Mouse (Mus musculus) midbrain, postnatal 0 days (tissue): ENCODE results near the gene Mcrip1. TPM values are rescaled to one million over a fixed set of nuclear protein-coding genes. Genes with fewer than 3 reads are reported as not detected.

ENCODE experiments used
- ATAC-seq: fragments of 200-750 bp; cut with Nextera tagmentation; 2 replicates; pipeline ENCODE4 v1.8.0; 2017; ENCODE audit warnings: moderate number of reproducible peaks, mild to moderate bottlenecking, moderate TSS enrichment, moderate library complexity; ENCODE audit not compliant: low FRiP score
- DNase-seq: peaks from one replicate; pipeline ENCODE4 v3.0.0-alpha.2; 2015; ENCODE audit warnings: low spot score
- H3K27ac ChIP-seq: fragments of 300-500 bp; sonication (generic); 2 replicates; pipeline ENCODE4 v1.5.1; 2014; ENCODE audit warnings: low read depth, mild to moderate bottlenecking, low read length, mixed read lengths
- H3K27me3 ChIP-seq: fragments of 300-500 bp; sonication (generic); 2 replicates; pipeline ENCODE4 v1.6.1; 2014; ENCODE audit warnings: low read length, control low read depth, mixed read lengths; ENCODE audit not compliant: insufficient read depth
- H3K36me3 ChIP-seq: fragments of 300-500 bp; sonication (generic); 2 replicates; pipeline ENCODE4 v1.6.1; 2014; ENCODE audit warnings: low read length, control low read depth, mixed read lengths; ENCODE audit not compliant: insufficient read depth
- H3K4me1 ChIP-seq: fragments of 300-500 bp; sonication (generic); 2 replicates; pipeline ENCODE4 v1.6.1; 2014; ENCODE audit warnings: mild to moderate bottlenecking, control low read depth, antibody characterized with exemption, low read length, mixed read lengths; ENCODE audit not compliant: insufficient read depth
- H3K4me2 ChIP-seq: fragments of 300-500 bp; sonication (generic); 2 replicates; pipeline ENCODE4 v1.6.1; 2014; ENCODE audit warnings: low read depth, mild to moderate bottlenecking, low read length, mixed read lengths; ENCODE audit not compliant: poor library complexity, severe bottlenecking
- H3K4me3 ChIP-seq: fragments of 300-500 bp; sonication (generic); 2 replicates; pipeline ENCODE4 v1.5.1; 2014; ENCODE audit warnings: low read depth, mild to moderate bottlenecking, low read length, moderate library complexity
- H3K9ac ChIP-seq: fragments of 300-500 bp; sonication (generic); replicated peaks from 2 replicates; pipeline ENCODE4 v1.6.1; 2014; ENCODE audit warnings: mild to moderate bottlenecking, low read length, moderate library complexity, mixed read lengths; ENCODE audit not compliant: poor library complexity, severe bottlenecking
- H3K9me3 ChIP-seq: fragments of 300-500 bp; sonication (generic); 2 replicates; pipeline ENCODE4 v1.6.1; 2016; ENCODE audit warnings: low read length, control low read depth
- CTCF ChIP-seq: IDR thresholded peaks from 2 replicates; pipeline ENCODE4 v1.5.1; 2016; ENCODE audit warnings: antibody characterized with exemption, mild to moderate bottlenecking
- WGBS: fragments of 180-500 bp; shearing (Covaris S2); extraction: QIAGEN DNeasy Blood & Tissue Kit; methylation state at CpG from one replicate; pipeline ENCODE4 v1.1.7; 2014; 5-methylcytosine and 5-hydroxymethylcytosine counted together
- polyA plus RNA-seq: library from polyadenylated mRNA; unstranded; fragments of >200 nt; fragmentation: Nextera tagmentation; extraction: Ambion mirVana; gene quantifications from 2 replicates; pipeline ENCODE4 v1.2.1, GENCODE M21; 2015
- total RNA-seq: library from RNA; depleted of rRNA; stranded (reverse); fragments of >200 nt; gene quantifications from 2 replicates; pipeline ENCODE4 v1.2.3, GENCODE M21; 2014

Gene Mcrip1
- total and polyA plus RNA-seq, 2 experiments from 2014 or later = 138 to 243 TPM

DNA sequence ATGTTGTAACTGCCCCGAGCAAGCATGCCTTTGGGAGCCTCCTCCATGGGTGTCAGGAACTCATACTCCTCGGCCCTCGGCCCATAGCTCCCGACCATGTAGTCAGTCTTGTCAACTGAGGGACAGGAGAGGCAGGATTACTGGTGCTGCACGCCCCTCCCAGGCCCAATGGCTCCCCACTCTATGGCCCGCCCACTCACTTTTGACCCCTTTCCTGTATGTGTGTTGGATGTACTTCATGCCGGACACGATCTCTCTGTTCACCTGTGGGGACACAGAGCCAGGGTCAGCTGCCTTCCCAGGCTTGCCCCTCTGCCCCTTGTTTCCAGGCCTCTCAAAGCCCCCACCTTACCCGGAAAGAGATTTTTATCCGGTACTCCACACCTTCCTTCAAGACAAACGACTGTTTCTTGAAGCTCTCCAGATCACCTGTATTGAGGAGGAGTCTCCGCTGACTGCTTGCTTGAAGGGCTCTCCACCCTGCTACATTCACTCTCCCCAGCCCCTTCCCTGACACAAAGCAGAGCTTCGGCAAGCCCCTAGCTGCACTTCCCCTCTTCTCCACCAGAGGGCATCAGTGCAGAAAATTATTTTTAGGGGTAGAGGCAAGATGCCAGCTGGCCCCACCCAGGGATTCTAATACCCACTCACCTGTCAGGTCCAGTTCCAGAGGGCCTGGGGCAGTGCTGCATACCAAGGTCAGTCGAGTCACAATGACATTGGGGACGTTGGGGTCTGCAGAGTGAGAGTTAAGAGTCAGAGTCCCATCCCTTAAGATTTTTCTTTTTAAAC is 30.0 kb upstream of the Mcrip1 start:
- DNase-seq = peak; percentile 70
- peak overlapping the region; percentile 96 for H3K4me3 ChIP-seq
- no peak for ATAC-seq
- no peak overlapping the region for H3K9ac ChIP-seq
- TF ChIP-seq CTCF = peak; percentile 96
- no peaks in the 10 kb centered on the region for H3K27me3 ChIP-seq
- H3K9me3 ChIP-seq = no peaks in the 10 kb centered on the region
- WGBS = 62% methylated on average over 15 of the region's 15 CpGs
- peaks cover 5% of the 10 kb centered on the region for H3K4me1 ChIP-seq
- peak overlapping the region; percentile 96; the same call in 1 of the 2 replicates for H3K27ac ChIP-seq
- H3K36me3 ChIP-seq = peaks cover 26% of the 10 kb centered on the region
- peak overlapping the region; percentile 95 for H3K4me2 ChIP-seq

DNA sequence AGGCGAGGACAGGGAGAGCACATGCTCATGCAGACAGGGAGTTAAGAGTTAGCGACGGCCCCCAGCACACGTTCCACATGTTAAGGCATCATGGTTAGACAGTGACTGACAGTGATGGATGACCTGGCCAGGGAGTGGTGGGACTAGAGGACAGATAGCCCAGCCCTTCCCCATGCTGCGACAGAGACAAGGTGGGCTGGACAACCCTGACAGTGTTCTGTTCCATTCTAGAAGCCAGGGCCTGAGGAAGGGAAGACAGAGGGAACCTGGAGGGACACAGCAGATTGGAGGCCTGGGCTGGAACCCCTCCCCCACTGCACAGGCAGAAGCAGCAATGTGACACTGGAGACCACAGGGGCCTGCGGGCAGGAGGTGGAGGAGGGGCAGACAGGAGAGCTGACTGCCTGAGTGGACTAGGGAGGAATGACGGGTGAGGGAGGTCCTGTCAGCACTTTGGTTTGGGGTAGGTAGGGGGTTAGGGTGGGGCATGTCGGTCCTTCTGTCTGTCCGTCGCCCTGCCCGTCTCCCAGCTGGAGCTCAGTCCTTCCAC is 29.2 kb upstream of the Mcrip1 start:
- peaks cover 26% of the 10 kb centered on the region for H3K36me3 ChIP-seq
- DNase-seq = no peak
- TF ChIP-seq CTCF = no peak
- H3K4me1 ChIP-seq = peaks cover 5% of the 10 kb centered on the region
- H3K4me3 ChIP-seq = no peak overlapping the region
- H3K27me3 ChIP-seq = no peaks in the 10 kb centered on the region
- ATAC-seq = no peak
- WGBS = 85% methylated on average over 11 of the region's 11 CpGs
- H3K9ac ChIP-seq = no peak overlapping the region
- H3K4me2 ChIP-seq = no peak overlapping the region
- no peaks in the 10 kb centered on the region for H3K9me3 ChIP-seq
- H3K27ac ChIP-seq = no peak overlapping the region; the same call in 1 of the 2 replicates

DNA sequence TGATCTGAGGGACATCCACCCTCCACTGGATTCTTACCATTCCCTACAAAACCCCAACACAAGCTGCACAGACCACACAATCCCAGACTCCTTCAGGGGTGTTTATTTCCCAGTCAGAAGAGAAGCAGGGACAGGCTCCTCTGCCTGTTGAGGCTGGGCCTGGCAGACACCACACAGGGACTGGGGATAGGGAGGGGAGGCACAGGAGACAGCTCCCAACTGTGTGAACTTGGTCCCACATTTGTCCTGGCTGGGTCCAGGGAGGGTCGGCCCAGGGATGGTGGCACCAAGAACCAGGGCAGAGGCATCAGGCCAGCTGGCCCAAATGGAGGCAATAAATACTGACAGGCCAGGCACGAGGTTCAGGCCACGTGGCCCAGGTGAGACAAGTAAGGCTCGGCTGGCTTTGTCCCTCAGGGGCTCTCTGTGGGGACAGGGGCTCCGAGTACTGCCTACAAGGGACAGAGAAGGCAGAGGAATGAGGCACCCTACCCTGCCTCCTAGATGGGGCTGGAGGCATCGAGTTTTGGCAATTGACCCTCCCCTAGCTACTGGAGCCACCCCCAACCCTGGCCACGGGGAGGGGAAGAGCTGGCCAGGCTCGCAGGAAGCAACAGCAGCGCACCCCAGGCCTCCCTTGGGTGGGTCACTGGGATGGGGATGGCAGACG is 28.6 kb upstream of the Mcrip1 start:
- no peak for DNase-seq
- no peak for ATAC-seq
- TF ChIP-seq CTCF = no peak
- Histone ChIP-seq H3K4me1 (peaks cover 5% of the 10 kb centered on the region), H3K27me3 (no peaks in the 10 kb centered on the region), H3K27ac (no peak overlapping the region), H3K9ac (no peak overlapping the region), H3K9me3 (no peaks in the 10 kb centered on the region), H3K4me3 (no peak overlapping the region), H3K4me2 (no peak overlapping the region), H3K36me3 (peaks cover 26% of the 10 kb centered on the region)
- 87% methylated on average over 10 of the region's 10 CpGs for WGBS

DNA sequence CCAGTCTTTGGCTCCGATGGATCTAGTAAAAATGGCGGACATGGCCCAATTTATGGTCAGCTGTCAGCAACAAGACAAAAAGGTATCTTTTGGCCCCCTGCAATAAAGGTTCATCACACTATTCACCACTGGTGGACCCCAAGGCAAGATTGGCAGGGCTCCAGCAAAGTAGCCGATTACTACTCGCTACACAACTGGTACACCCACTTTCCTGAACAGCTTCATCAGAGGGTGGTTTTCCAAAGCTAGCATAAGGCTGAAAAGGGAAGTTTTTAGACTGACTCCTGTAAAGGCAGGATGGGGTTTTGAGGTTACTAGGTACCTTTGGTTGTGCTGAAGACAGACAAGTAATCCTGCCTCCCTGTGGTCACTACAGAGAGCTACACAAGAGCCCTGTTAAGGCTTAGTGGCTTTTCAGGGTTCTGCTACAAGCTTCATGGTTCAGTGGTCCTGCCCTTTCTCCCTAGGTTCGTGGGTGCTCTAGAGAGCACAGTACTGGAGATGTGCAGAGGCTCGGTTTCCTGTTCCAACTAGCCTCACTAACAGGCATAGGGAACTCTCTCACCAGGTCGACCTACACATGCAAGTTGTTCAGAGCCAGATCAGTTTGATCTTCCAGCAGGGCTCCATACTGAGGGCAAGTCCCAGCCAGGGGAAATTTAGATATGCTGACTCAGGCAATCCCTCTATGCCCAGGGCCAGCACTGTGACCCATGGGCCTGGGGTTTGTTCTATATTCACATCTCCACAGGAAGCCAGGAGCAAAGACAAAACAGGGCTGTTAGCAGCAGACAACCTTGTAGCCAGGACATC is 27.9 kb upstream of the Mcrip1 start:
- H3K4me1 ChIP-seq = peaks cover 5% of the 10 kb centered on the region
- ATAC-seq (no peak), DNase-seq (peak; percentile 57)

DNA sequence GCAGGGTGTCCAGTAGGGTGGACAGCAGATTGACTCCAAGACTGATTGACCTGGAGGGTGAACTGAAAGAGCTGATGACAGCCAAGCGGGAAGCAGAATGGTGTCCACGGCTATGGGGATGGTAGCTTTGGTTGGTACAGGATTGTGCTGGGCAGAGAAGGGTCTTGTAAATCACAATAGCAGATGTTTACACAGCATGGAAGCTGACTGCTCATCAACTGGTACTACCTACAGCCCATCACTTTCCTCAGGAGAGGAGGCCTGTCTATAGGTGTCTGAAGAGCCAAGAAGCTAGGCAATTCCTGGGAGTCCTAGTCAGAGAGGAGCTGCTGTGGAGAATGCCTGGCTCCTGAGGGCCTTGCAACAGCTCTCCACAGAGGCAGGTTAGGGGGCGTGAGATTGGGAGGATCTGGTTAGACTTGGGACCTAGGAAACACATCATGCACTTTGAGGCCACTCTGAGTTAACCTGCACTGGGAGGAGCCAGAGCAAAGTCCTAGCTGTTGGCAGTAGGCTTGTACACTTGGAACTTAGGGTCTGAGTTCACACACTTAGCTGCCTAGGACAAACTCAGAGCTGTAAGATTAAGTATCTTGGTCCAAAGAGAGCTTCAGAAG is 26.9 kb upstream of the Mcrip1 start:
- peaks cover 10% of the 10 kb centered on the region for H3K4me1 ChIP-seq
- H3K4me3 ChIP-seq = no peak overlapping the region
- H3K27me3 ChIP-seq = no peaks in the 10 kb centered on the region
- TF ChIP-seq CTCF = no peak
- 92% methylated on average over 3 of the region's 3 CpGs for WGBS
- no peak overlapping the region for H3K4me2 ChIP-seq
- no peak for ATAC-seq
- H3K27ac ChIP-seq = no peak overlapping the region
- H3K36me3 ChIP-seq = peaks cover 26% of the 10 kb centered on the region
- H3K9me3 ChIP-seq = no peaks in the 10 kb centered on the region
- DNase-seq = no peak
- H3K9ac ChIP-seq = no peak overlapping the region

More for the DNA sequence above, 27.9 kb upstream of the Mcrip1 start:
- no peaks in the 10 kb centered on the region for H3K27me3 ChIP-seq
- H3K4me3 ChIP-seq = no peak overlapping the region
- WGBS = 78% methylated on average over 7 of the region's 7 CpGs
- H3K36me3 ChIP-seq = peaks cover 26% of the 10 kb centered on the region
- H3K27ac ChIP-seq = no peak overlapping the region
- no peaks in the 10 kb centered on the region for H3K9me3 ChIP-seq
- H3K9ac ChIP-seq = no peak overlapping the region
- no peak overlapping the region for H3K4me2 ChIP-seq
- TF ChIP-seq CTCF = peak; percentile 67
